Mouse (Mus musculus) CD8-positive naive resting alpha-beta T cell, adult 2 months (primary cell): ENCODE results near the gene Apba1.

Experiments
- DNase-seq, 2 experiments: peaks; one replicate each; pipeline ENCODE4 v3.0.0; 2022; ENCODE audit warnings: low read depth in 2 of 2, low spot score in 2 of 2

Gene Apba1

GRCm38 (mm10) chr19:23867052-23867451, 108.4 kb downstream of the Apba1 start:
- DNase-seq, result no peak

GRCm38 (mm10) chr19:23867589-23867988, 108.9 kb downstream of the Apba1 start:
- no peak for DNase-seq

GRCm38 (mm10) chr19:23874502-23874901, 115.8 kb downstream of the Apba1 start:
- no peak for DNase-seq

- DNase-seq, result no peak
These were observed 117.1 kb downstream of the Apba1 start for GRCm38 (mm10) chr19:23875819-23876218.

- DNase-seq, result no peak
These were observed 121.2 kb downstream of the Apba1 start for GRCm38 (mm10) chr19:23879862-23880261.

- DNase-seq, result no peak
These were observed 127.5 kb downstream of the Apba1 start for GRCm38 (mm10) chr19:23886169-23886568.

GRCm38 (mm10) chr19:23891421-23891820, 132.7 kb downstream of the Apba1 start:
- DNase-seq, result no peak

- DNase-seq, result no peak
These were observed 133.9 kb downstream of the Apba1 start for GRCm38 (mm10) chr19:23892633-23893032.

- no peak for DNase-seq
These were observed 134.6 kb downstream of the Apba1 start for GRCm38 (mm10) chr19:23893093-23893889.

- no peak for DNase-seq
These were observed 135.3 kb downstream of the Apba1 start for GRCm38 (mm10) chr19:23893946-23894345.

GRCm38 (mm10) chr19:23894822-23895221, 136.1 kb downstream of the Apba1 start:
- no peak for DNase-seq

GRCm38 (mm10) chr19:23896915-23897314, 138.2 kb downstream of the Apba1 start:
- DNase-seq, result no peak

GRCm38 (mm10) chr19:23898501-23898900, 139.8 kb downstream of the Apba1 start:
- no peak for DNase-seq

- no peak for DNase-seq
These were observed 142.5 kb downstream of the Apba1 start for GRCm38 (mm10) chr19:23901177-23901576.

GRCm38 (mm10) chr19:23901768-23902167, 143.1 kb downstream of the Apba1 start:
- DNase-seq, result no peak

- no peak for DNase-seq
These were observed 144.4 kb downstream of the Apba1 start for GRCm38 (mm10) chr19:23903066-23903465.

GRCm38 (mm10) chr19:23904922-23905321, 146.2 kb downstream of the Apba1 start:
- DNase-seq, result no peak

- no peak for DNase-seq
These were observed 147.1 kb downstream of the Apba1 start for GRCm38 (mm10) chr19:23905772-23906171.

- no peak for DNase-seq
These were observed 151.7 kb downstream of the Apba1 start for GRCm38 (mm10) chr19:23910345-23910744.

GRCm38 (mm10) chr19:23919384-23920219, 160.9 kb downstream of the Apba1 start:
- DNase-seq, result no peak

GRCm38 (mm10) chr19:23920220-23920544, 161.5 kb downstream of the Apba1 start:
- DNase-seq, result no peak

GRCm38 (mm10) chr19:23922601-23923000, 163.9 kb downstream of the Apba1 start:
- DNase-seq, result no peak
